Mouse (Mus musculus): ENCODE results near the gene Plk3. TPM values are rescaled to one million over a fixed set of nuclear protein-coding genes. Genes with fewer than 3 reads are reported as not detected.
"Not testable (repeated sequence)": the region's sequence is repeated elsewhere in the genome, so short reads cannot be mapped to it uniquely, and the experiment has no call there.

Gene Plk3
- total RNA-seq (2015) (4.9 and 6.2 TPM in 2 replicates), total RNA-seq (2017) (3.0 and 4.2 TPM in 2 replicates)

DNA sequence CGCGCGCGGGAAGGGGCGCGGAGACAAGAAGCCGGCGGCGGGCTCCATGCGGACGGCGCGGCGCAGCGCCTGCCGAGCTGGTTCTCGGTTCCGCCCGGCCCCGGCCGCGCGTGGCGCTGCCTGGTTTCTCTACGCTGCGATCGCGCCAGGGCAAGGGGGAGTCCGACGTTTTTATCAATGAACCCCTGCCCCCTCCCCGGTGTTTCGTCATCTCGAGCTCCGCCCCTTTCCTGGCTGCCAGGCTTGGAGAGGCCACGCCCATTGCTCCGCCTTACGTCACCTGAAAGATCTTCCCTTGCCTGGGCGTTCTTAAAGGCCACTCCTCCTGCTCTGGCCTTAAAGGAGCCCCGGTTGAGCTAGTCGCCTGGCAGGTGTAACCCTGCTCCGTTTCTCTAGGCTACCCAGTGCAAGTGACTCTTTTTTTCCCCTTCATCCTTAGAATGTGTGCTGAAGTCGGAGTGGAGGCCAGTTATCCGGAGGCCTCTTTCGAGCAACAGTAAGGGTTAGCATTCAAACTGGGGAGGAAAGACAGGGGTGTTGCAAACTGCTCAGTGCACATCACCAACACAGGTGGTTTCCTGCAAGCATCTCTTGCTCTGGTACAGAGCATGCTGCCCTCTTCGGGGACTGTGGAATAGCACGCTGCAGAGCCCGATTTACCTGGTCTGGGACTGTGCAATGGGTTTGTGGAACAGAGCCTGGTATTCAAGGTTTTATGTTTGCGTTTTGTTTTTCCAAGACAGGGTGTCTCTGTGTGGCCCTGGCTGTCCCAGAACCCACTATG, at the start of gene Plk3:
Plk3 (minus strand) TSS at position 147 of the 784 bp plus-strand sequence.
- ATAC-seq (ENCODE audit: poor library complexity, severe bottlenecking) = peak; percentile 83

DNA sequence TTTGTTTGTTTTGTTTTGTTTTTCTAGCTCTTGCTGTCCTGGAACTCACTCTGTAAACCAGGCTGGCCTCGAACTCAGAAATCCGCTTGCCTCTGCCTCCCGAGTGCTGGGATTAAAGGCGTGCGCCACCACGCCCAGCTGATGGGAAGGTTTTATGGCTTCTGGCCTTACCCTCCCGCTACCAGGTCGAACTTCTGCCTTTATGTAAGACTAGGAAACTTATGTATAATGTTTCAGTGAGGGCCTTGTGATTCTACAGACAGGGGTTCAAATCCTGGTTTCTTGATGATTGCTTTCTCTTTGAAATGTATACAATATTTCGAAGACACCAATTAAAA, 49.0 kb upstream of the Plk3 start:
- ATAC-seq (ENCODE audit: poor library complexity, severe bottlenecking) = not testable (repeated sequence)

DNA sequence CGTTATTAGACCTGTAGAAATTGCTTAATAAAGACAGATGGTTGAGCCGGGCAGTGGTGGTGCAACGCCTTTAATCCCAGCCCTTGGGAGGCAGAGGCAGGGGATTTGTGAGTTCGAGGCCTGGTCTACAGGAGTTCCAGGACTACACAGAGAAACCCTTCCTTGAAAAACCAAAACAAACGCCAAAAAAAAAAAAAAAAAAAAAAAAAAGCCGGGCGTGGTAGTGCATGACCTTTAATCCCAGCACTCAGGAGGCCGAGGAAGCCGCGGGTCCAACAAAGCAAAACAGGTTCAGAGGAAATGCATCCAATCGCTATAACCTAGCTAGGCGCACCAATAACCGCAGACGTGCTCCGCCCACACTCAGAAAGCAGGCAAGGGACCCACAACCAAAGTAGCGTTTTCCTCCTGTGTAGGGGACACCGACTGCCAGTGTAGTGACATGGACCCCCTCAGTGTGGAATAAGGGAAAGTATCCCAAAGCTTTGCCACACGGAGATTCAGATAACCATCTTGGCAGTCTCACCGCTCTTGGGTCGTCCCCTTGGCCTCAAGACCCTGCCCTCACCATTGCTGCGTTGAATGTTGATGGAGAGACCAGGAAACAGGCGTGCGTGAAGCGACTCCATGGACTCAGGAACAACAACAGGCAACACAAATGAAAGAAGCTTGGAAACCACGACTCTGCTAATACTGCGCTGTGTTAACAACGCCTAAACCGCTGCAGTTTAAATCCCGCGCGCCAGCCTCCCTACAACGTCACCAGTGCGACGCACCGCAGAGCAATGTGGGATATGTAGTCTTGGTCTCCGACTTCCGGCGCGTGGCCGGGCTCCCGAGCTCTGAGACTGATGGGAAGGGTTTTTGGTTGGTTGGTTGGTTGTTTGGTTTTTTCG, 48.3 kb upstream of the Plk3 start, which contains the start of gene Kif2c:
Kif2c (minus strand) TSS at position 777 of the 896 bp plus-strand sequence.
- peak; percentile 100 for ATAC-seq (ENCODE audit: poor library complexity, severe bottlenecking)

DNA sequence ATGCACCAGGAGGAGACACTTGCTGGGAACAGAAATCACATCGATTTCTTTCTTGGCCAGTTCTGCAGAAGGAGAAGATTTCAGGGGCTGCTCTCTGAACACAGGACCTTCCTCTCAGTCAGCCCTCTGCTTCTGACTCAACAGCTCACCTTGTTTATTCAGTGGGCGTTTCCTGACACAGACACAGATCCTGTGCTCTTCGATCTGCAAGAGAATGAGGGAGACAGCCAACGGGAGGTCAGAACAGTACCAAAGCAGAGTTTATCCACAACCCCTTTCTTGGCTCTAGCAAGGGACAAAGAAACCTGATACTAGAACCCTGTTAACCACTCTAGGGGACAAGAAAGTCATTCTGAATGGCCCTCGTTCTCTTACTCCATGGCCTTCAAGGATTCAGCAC, 36.2 kb upstream of the Plk3 start:
- ATAC-seq (ENCODE audit: poor library complexity, severe bottlenecking) = no peak

DNA sequence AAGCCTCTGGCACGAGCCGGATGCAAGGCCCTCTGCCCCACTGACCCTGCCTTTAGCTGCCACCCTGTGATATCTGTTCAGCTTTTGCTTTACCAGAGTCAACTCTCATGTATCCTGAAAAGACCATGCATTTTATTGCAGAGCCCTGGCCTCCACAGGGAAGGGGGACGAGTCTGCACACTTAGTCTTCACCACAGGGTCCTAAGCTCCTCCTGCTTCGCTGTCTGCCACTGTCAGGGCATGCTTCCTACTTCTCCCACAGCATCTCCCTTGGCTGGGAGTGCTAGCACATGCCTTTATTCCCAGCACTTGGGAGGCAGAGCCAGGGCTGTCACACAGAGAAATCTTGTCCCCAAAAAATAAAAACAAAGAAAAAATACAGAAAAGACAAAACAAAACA, 27.4 kb upstream of the Plk3 start:
- ATAC-seq (ENCODE audit: poor library complexity, severe bottlenecking) = no peak

DNA sequence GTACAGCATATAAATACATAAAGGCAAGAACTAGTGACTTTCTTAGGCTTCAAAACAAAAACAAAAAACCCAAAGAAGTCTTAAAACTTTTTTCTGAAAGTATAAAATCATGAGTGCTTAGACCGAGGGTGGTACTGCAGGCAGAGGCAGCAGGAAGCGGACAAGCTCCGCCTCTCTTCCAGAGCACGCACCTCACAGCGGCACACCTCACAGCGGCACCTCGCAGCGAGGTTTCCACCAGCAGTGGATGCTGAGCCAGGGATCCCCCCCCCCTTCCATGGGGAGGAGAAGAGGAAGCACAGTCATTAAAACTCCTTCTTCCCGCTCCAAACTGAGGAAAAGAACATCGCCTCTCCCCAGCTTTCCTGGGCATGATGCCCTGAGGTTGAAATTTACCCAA, 25.9 kb upstream of the Plk3 start:
- ATAC-seq (ENCODE audit: poor library complexity, severe bottlenecking) = no peak

DNA sequence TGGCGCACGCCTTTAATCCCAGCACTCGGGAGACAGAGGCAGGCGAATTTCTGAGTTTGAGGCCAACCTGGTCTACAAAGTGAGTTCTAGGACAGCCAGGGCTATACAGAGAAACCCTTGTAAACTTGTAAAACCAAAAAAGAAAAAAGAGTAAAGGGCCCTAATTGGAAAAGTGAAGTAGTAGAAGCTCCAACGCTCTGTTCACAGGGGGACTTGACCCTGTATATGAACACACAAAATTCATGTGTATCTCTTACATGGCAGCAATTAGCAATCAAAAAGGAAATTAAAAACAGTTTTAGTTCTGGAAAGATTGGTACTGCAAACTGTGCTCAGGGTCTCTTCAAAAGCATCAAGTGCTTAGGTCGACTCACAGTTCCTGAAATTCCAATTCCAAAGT, 22.6 kb upstream of the Plk3 start:
- ATAC-seq (ENCODE audit: poor library complexity, severe bottlenecking) = no peak

DNA sequence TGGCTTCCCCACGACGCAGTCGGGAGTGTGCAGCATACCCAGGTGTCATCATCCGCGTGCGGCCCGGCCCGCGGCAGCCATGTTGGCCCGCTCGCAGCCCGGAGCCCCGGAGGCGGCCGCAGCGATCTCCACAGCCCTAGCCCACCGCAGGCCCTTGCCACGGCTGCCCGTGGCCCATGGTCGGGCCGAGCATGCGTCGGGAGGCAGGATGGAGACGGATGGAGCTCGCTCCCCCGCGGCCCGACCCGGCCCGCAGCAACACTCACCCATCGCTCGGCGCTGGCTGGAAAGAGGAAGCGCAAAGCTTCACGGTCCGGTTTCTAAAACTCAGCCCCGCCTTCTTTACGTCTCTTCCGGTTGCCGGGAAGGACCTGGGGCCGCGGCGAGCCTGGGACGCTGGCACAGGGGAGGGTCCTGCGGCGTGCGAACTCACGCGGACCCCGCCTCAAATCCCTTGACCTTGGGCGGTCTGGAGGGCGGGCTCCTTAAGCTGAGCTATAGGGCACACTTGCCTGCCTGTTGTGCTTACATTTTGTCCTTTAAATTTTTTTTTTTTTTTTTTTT, 22.1 kb upstream of the Plk3 start, which contains the start of gene Rps8:
Rps8 (minus strand) TSS at position 452 of the 564 bp plus-strand sequence.
- peak; percentile 97 for ATAC-seq (ENCODE audit: poor library complexity, severe bottlenecking)

DNA sequence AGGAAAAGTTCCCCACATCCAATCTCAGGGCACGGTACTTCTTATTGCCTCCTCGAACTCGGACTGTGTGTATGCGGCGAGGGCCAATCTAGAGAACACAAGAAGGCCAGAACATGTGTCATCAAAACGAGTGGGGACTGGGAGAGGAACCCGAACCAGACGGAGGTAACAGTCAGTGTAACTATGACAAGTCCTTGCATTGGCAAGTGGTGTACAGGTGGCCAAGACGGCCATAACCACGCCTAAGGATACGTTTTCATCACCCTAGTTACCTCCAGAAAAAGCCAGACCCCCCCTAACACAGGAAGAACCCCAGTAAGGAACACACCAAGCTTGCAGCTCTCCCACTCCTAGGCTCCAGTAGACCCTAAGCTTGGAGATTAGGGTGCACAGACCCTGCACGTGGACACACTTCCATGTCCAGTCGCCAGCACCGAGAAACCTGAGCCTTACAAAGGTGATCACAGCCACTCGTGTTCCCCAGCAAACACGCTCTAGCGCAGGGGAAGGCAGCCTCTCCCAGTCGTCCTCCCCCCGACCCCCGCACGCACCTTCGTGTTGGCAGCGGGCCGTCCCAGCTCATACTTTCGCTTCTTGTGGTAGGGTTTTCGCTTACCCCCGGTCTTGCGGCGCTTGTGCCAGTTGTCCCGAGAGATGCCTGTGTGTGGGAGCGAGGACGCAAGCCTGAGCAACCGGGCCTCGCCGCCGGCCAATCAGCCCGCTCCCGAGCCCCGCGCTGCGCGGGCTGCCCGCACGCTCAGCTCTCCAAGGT, 21.4 kb upstream of the Plk3 start:
- ATAC-seq (ENCODE audit: poor library complexity, severe bottlenecking) = peak; percentile 16

DNA sequence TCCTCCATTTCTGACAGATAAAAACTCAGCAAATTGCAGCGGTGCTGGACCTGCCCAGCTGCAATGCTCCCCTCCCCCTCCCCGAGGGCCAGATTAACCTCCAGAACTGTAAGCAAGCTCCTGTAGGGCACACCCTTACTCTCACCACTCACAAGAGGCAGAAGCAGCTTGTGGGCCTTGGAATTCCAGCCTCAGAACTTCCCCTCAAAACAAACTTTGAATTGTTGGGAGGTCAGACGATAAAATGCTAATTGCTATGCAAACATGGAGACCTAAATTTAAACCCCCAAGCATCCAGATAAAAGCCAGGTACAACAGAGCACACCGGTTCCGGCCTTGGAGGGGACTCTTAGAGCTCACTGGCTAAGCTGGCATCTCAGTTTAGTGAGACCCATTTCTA, 19.0 kb upstream of the Plk3 start:
- no peak for ATAC-seq (ENCODE audit: poor library complexity, severe bottlenecking)

DNA sequence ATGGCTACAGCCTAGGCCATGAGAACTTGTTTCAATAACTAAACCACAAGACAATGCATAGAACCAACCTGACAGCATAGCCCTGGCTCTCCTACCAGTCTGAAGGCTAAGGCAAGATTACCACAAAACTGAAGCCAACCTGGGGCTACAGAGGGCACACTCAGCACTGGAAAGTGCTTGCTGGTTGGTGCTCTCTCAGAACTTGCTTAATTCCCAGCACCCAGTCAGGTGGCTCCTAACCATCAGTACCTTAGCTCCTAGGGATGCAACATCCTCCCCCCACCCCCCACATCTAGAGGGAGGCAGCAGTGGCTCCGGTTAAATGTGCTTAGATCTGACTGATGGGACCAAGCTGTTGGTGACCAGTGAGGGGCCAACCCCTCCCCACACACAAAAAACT, 17.7 kb upstream of the Plk3 start:
- no peak for ATAC-seq (ENCODE audit: poor library complexity, severe bottlenecking)

DNA sequence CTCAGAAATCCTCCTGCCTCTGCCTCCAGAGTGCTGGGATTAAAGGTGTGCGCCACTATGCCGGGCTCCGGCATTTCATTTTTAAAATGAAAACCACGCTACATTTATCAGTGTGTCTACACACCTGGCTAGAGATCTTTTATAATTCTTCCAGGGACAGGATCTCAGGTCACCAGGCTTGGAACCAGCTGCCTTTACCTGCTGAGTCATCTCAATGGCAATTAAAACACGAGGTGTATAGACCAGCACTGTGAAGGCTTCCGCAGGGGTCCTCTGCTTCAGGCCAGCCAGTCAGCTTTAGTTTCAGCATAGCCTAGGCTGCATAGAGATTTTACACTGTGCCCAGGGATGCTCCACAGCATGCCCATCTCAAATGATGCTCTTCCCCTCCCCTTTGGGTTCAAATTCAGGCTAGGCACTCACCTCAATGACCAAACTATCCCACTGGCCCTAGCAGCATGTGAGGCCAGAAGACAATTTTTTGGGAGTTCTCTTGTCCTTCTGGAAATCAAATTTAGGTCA, 16.5 kb upstream of the Plk3 start:
- no peak for ATAC-seq (ENCODE audit: poor library complexity, severe bottlenecking)

DNA sequence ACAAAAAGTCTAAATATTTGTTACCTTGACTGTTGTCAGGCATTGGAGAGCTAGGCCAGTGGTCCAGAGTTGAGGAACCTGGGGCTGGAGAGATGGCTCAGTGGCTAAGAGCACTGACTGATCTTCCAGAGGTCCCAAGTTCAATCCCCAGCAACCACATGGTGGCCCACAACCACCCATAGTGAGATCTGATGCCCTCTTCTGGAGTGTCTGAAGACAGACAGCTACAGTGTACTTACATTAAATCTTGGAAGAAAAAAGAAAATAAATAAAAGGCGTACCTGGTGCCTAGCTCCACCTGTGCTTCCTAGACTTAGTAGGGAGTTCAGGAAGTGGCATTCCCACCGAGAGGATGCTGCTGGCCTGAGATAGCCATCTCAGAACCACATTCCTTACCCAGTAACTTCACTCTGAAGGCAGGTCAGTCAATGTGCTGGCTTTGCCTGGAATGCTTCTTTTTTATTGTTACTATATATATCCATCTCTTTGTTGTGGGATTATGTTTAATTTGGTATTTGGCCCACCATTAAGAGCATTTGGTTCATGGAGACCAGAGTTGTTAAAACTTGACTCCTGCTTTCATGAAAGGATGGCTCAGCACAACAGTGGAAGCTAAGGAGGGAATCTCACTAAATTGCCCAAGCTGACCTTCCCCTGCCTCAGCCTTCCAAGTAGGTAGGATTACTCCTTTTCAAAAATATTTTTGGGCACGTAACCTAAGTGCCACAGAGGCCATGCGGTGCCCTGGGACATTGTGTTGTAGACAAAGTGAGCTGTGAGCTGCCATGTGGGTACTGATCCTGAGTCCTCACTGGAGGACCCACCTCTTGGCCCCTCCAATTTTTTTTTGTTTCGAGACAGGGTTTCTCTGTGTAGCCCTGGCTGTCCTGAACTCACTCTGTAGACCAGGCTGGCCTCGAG, 15.8 kb upstream of the Plk3 start:
- ATAC-seq (ENCODE audit: poor library complexity, severe bottlenecking) = no peak

DNA sequence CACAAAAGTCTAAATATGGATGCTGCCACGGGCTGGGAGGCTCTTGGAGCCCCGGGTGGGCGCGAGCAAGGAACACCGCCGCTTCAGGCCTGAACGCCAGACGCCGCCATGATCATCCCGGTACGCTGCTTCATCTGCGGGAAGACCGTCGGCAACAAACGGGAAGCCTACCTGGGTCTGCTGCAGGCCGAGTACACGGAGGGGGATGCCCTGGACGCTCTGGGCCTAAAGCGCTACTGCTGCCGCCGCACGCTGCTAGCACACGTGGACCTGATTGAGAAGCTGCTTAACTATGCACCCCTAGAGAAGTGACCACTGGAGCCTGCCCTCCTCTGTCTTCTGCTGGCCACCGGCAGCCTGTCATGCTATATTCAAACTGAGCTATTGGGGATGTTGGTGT, 15.1 kb upstream of the Plk3 start:
- ATAC-seq (ENCODE audit: poor library complexity, severe bottlenecking) = no peak

DNA sequence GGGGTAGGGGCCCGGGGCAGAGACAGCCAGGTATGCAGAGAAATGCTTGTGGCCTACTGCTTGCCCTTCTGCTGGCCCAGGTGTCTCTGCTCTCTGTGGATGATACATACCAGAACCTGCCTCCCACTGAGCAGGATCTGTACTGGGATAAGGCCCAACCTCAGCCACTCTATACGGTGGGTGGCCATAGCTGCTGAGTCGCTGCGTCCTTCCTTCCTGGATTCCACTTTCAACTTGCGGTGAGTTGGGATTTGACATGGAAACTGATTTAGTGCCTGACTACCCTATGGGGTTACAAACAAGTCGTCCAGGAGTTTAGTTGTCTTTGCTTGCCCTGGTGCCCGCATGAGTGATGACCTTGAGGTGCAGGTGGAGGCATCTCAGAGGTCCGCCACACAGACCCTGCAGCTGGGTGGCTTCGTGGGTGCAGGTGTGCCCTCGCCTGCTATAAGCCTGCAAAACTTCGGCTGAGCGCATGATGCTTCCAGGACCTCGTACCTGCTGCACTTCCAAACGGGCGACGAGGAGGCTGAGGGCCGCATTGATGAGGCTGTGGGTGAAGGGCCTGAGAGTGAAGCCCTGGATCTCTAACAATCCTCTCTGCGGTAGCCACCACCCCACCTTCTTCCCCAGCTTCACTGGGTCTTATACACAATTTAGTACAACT, 14.4 kb upstream of the Plk3 start:
- ATAC-seq (ENCODE audit: poor library complexity, severe bottlenecking) = no peak

DNA sequence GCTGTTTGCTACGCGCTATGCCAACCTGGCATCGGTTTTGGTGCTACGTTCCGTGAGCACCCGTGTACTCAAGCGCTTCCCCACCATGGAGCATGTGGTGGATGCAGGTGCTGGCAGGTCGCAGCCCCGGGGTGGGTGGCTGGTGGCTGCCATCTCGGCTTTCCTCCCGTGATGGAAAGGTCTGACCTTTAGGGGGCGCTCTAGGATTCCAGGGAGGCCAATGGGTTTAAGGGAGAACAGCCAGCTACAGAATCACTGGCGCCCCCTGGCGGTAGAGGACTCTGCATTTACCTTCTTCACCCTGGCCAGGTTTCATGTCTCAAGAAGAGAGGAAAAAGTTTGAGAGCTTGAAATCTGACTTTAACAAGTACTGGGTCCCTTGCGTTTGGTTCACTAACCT, 12.4 kb upstream of the Plk3 start:
- peak; percentile 95 for ATAC-seq (ENCODE audit: poor library complexity, severe bottlenecking)

DNA sequence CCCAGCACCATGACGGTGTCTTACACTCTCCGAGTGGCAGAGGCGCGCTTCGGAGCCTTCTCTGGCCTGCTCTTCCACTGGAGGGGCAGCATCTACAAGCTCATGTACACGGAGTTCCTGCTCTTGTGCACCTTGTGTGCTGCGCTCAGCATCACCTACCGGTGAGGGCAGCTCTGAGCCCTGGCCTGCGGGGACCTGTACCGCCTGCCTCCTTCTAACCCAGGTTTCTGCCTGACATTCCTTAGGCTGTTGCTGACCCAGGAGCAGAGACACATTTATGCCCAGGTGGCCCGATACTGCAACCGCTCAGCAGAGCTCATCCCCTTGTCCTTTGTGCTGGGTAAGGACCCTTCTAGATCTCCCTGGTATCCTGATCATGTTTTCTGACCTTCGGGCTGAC, 11.5 kb upstream of the Plk3 start:
- ATAC-seq (ENCODE audit: poor library complexity, severe bottlenecking) = no peak

DNA sequence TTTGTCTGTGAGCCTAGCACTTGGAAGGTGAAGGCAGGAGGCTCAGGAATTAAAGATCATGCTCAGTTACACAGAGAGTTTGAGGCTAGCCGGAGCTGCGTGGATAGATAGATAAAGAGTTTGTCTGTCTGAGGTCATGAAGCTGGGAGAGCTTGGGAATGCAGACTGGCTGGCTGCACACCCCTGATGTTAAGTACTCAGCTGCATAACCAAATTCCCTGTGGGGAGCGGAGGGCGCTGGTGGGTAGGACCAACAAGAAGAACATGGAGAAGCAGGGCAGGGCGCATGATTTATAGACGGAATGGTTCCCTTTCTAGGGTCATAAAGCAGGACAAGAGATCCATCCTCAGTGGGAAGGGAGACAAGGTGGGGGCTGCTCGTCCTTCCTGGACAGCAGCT, 9.3 kb upstream of the Plk3 start:
- ATAC-seq (ENCODE audit: poor library complexity, severe bottlenecking) = no peak

DNA sequence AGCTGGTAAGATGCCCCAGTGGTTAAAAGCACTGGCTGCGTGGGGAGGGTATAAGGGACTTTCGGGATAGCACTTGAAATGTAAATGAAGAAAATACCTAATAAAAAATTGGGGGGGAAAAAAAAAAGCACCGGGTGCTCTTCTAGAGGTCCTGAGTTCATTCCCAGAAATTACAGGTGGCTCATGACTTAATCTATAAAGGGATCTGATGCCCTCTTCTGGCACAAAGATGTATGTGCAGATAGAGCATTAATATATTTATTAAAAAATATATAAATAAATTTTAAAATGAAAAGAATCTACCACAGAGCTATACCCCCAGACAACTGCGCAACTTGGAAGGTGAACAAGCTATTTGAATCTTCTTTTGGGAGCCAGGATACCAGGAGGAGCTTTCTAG, 6.8 kb upstream of the Plk3 start:
- no peak for ATAC-seq (ENCODE audit: poor library complexity, severe bottlenecking)

Measured in megakaryocyte, adult 5-6 weeks (primary cell).